Mouse (Mus musculus) embryonic facial prominence, embryonic 10.5 days (tissue): Measurements from ENCODE around the gene Gm6803. TPM values are rescaled to one million over a fixed set of nuclear protein-coding genes. Genes with fewer than 3 reads are reported as not detected.
"Not testable (repeated sequence)": the region's sequence is repeated elsewhere in the genome, so short reads cannot be mapped to it uniquely, and the experiment has no call there.

Source experiments
- DNase-seq: peaks from one replicate; pipeline ENCODE4 v3.0.0-alpha.2; 2017; ENCODE audit warnings: low spot score
- H3K27ac ChIP-seq: fragments of 300-500 bp; sonication (generic); replicated peaks from 2 replicates; pipeline ENCODE4 v1.5.1; 2016; ENCODE audit warnings: mild to moderate bottlenecking
- H3K27me3 ChIP-seq: fragments of 300-500 bp; sonication (generic); replicated peaks from 2 replicates; pipeline ENCODE4 v1.6.1; 2016; ENCODE audit warnings: low read depth, mild to moderate bottlenecking; ENCODE audit not compliant: poor library complexity, severe bottlenecking
- H3K36me3 ChIP-seq: fragments of 300-500 bp; sonication (generic); replicated peaks from 2 replicates; pipeline ENCODE4 v1.6.1; 2016; ENCODE audit warnings: mild to moderate bottlenecking, moderate library complexity
- H3K4me1 ChIP-seq: fragments of 300-500 bp; sonication (generic); 2 replicates; pipeline ENCODE4 v1.6.1; 2016
- H3K4me3 ChIP-seq: fragments of 300-500 bp; sonication (generic); 2 replicates; pipeline ENCODE4 v1.5.1; 2016; ENCODE audit warnings: mild to moderate bottlenecking, moderate library complexity
- H3K9me3 ChIP-seq: fragments of 300-500 bp; sonication (generic); 2 replicates; pipeline ENCODE4 v1.6.1; 2016; ENCODE audit warnings: mild to moderate bottlenecking
- WGBS: fragments of 180-500 bp; shearing (Covaris S2); methylation state at CpG from one replicate; pipeline ENCODE4 v1.1.7; 2016; 5-methylcytosine and 5-hydroxymethylcytosine counted together
- polyA plus RNA-seq: library from polyadenylated mRNA; unstranded; fragments of >200 nt; fragmentation: Nextera tagmentation; extraction: Ambion mirVana; gene quantifications from 2 replicates; pipeline ENCODE4 v1.2.1, GENCODE M21; 2016

Gm6803 gene
- polyA plus RNA-seq, result not detected in 2 replicates

GRCm38 (mm10) chr12:88018671-88019070 lies at the start of gene Gm6803:
TSS of gene Gm6803 (minus strand) at chr12:88018771.
- not testable (repeated sequence) for H3K36me3 ChIP-seq, H3K4me1 ChIP-seq, H3K27me3 ChIP-seq, H3K9me3 ChIP-seq, H3K4me3 ChIP-seq, H3K27ac ChIP-seq, DNase-seq
- WGBS, result 76% methylated on average over 2 of the region's 2 CpGs

GRCm38 (mm10) chr12:88045226-88045625 lies 26.7 kb upstream of the Gm6803 start:
- H3K4me1 ChIP-seq, H3K4me3 ChIP-seq, H3K9me3 ChIP-seq, DNase-seq, H3K27ac ChIP-seq, H3K27me3 ChIP-seq, H3K36me3 ChIP-seq: not testable (repeated sequence)
- 70% methylated on average over 1 of the region's 1 CpGs for WGBS

DNA sequence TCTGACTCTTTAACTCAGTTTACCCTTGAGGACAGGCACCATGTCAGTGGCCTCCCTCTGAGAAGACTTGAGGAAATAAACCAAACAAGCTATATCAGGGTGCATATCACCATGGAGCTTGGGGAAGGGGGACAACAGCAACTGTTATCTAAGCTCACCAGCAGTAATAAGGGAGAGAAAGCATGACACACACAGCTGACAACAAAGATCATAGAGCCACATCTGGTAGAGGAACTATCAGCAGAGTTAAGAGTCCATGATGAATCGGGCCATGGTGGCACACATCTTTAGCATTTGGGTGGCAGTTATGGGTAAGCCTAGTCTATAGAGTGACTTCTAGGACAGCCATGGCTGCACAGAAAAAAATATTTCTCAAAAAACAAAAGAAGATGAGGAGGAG lies 21.1 kb upstream of the Gm6803 start:
- not testable (repeated sequence) for H3K4me3 ChIP-seq, H3K36me3 ChIP-seq, H3K4me1 ChIP-seq, H3K27me3 ChIP-seq, H3K9me3 ChIP-seq, DNase-seq, H3K27ac ChIP-seq
- 90% methylated on average over 1 of the region's 1 CpGs for WGBS

DNA sequence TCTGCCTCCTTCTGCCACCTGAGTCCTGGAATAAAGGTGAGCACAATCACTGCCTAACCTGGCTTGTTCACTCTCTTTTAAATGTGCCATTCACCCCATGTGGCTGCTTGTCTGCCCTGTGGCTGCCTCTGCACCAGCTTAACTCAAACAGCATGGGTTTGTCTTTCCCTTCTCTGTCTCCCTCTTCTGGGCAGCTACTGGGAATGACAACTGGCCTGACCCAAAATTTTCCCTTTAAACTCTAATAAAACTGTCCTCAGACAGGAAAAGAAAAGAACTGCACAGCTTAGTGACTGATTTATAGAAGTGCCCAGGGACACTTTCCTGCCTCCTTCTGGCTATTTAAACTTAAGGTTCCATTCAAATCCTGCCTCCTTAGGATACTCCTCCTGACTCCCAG lies 20.5 kb upstream of the Gm6803 start:
- not testable (repeated sequence) for DNase-seq, H3K4me1 ChIP-seq, H3K27ac ChIP-seq, H3K4me3 ChIP-seq, H3K9me3 ChIP-seq, H3K36me3 ChIP-seq, H3K27me3 ChIP-seq

DNA sequence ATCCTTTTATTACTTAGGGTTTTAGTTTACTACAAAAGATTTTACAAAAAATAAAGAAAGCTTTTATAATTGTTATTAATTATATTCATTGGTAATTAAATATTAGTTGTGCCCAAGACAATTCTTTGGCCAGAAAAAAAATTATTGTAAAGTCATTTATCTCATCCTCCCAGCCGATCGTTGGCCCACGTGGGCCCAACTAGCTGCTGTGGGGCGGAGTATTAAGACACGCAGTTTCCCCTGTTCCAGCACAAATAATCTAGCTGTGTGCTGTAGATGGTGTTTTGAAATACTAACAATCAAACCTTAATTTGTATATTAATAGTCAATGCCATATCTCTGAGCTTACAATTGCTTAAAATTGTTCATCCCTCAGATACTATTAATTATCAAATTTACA lies 13.7 kb upstream of the Gm6803 start:
- DNase-seq, H3K4me1 ChIP-seq, H3K27me3 ChIP-seq, H3K4me3 ChIP-seq, H3K36me3 ChIP-seq, H3K27ac ChIP-seq: not testable (repeated sequence)
- 94% methylated on average over 5 of the region's 5 CpGs for WGBS
- peaks cover 10% of the 10 kb centered on the region; the same call in 1 of the 2 replicates for H3K9me3 ChIP-seq

- H3K27ac ChIP-seq, DNase-seq, H3K4me1 ChIP-seq, H3K27me3 ChIP-seq, H3K36me3 ChIP-seq, H3K4me3 ChIP-seq: not testable (repeated sequence)
- WGBS, result 93% methylated on average over 1 of the region's 1 CpGs
- H3K9me3 ChIP-seq, result peaks cover 12% of the 10 kb centered on the region; the same call in 1 of the 2 replicates
Observed at GRCm38 (mm10) chr12:88026704-88027103, 8.1 kb upstream of the Gm6803 start, which contains the start of gene Gm2056. TSS of gene Gm2056 (plus strand) at chr12:88027004.

- 78% methylated on average over 1 of the region's 1 CpGs for WGBS
- not testable (repeated sequence) for H3K9me3 ChIP-seq, H3K4me1 ChIP-seq, H3K27ac ChIP-seq, H3K27me3 ChIP-seq, H3K36me3 ChIP-seq, H3K4me3 ChIP-seq, DNase-seq
Observed at GRCm38 (mm10) chr12:88011548-88011947, 7.0 kb downstream of the Gm6803 start, which contains the start of gene Gm2075. TSS of gene Gm2075 (plus strand) at chr12:88011848.

- not testable (repeated sequence) for H3K27me3 ChIP-seq, H3K36me3 ChIP-seq, H3K9me3 ChIP-seq, H3K4me3 ChIP-seq, H3K4me1 ChIP-seq, H3K27ac ChIP-seq, DNase-seq
- WGBS, result 72% methylated on average over 3 of the region's 3 CpGs
Observed at GRCm38 (mm10) chr12:88004118-88004517, 14.5 kb downstream of the Gm6803 start.

DNA sequence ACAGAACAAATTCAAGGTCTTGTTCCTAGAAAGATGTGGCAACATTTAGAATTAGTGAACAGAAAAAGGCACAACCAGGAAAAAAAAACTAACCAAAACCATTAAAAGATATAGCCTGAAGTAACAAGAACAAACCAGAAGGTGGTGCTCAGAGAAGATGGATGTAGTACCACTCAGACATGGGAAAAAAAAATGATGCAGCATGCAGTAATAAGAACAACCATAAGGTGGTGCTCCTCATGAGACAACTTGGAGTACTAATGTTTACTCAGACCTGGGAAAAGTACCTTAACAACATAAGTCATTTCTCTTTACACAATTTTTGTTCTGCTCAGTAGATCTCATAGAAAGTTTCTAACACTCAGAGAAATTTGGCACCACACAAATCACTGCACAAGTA lies 34.6 kb downstream of the Gm6803 start:
- not testable (repeated sequence) for DNase-seq, H3K9me3 ChIP-seq, H3K27me3 ChIP-seq, H3K4me1 ChIP-seq, H3K36me3 ChIP-seq, H3K27ac ChIP-seq, H3K4me3 ChIP-seq

Other genes starting within 250 kb of the Gm6803 start
- gene Gm21319, start 243.0 kb downstream of the Gm6803 start, polyA plus RNA-seq, result not detected in 2 replicates
- gene Gm21936, start 223.3 kb downstream of the Gm6803 start, polyA plus RNA-seq, result not detected in 2 replicates
- not detected in 2 replicates for gene BB287469, start 202.2 kb downstream of the Gm6803 start, polyA plus RNA-seq
- gene Gm2001, start 176.4 kb downstream of the Gm6803 start, polyA plus RNA-seq, result not detected in 2 replicates
- not detected in 2 replicates for gene Gm2016, start 144.7 kb downstream of the Gm6803 start, polyA plus RNA-seq
- gene Gm2022, start 123.4 kb downstream of the Gm6803 start, polyA plus RNA-seq, result not detected in 2 replicates
- gene Gm2035, start 98.9 kb downstream of the Gm6803 start, polyA plus RNA-seq, result not detected in 2 replicates
- gene Gm2042, start 64.7 kb downstream of the Gm6803 start, polyA plus RNA-seq, result not detected in 2 replicates
- gene Gm2075, start 6.9 kb downstream of the Gm6803 start, polyA plus RNA-seq, result not detected in 2 replicates
- not detected in 2 replicates for gene Gm2056, start 8.2 kb upstream of the Gm6803 start, polyA plus RNA-seq
- gene Gm16368, start 64.9 kb upstream of the Gm6803 start, polyA plus RNA-seq, result not detected in 2 replicates
- not detected in 2 replicates for gene Gm10436, start 163.3 kb upstream of the Gm6803 start, polyA plus RNA-seq
- gene Gm8332, start 231.3 kb upstream of the Gm6803 start, polyA plus RNA-seq, result not detected in 2 replicates